Mouse (Mus musculus) cerebellum, adult 9-11 months (tissue): ENCODE measurements around the gene Lipm.

Experiments used
- DNase-seq: peaks from one replicate; pipeline ENCODE4 v3.0.0; 2022

Lipm gene

DNA sequence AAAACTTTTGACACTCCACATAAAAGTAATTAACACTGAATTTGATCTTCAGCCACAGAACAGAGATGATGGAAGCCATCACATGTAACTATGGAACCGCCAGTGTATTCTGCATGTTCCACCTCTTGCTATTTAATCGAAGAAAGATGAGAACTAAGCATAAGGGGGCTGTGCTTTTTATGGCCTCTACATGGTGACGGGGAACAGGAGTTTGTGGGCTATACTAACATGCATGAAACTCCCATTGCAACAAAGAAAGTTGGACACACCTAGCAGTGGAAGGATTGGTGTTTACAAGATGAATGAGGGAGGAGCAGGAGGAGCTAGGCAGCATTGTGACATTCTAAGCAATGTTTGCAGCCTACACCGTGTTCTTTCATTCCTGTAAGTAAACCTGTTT, at the start of gene Lipm:
Gene Lipm, plus strand, starts transcription at position 301 of the 400 bp plus-strand sequence.
- DNase-seq = no peak

DNA sequence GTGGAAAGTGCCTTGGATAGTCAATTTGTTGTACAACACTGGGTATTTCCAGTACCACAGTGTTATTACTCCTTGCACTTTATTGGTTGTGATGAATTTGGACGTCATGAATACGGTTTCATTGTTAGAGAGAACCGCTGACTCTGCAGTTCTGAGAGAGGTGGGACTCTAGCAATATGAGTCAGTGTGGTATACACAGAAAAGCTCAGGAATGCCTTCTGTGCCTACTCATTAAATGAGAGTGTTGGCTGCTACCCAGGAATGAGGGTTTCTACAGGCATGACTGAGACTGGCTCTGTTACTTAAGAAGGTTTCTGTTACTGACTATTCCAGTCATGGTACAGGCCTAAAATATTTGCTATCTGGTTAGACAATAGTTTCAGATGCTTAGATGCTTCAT, 49.2 kb upstream of the Lipm start:
- no peak for DNase-seq

DNA sequence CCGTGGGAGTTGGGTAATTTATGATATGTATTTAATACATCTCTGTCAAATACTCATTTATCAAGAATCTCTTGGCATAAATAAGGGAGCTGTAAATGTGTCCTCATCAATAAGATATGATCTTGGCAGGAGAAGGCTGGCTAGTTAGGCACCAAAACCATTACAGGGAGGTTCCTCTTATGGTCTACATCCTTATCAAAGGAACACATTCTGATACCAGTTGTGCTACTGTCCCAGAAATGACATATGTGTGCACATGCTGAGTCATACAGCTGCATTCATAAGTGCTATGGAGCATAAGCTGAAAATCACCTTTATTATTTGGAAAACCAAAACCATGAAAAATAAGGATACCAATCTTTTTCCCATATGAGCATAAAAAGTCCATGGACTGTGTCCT, 37.2 kb upstream of the Lipm start:
- no peak for DNase-seq

DNA sequence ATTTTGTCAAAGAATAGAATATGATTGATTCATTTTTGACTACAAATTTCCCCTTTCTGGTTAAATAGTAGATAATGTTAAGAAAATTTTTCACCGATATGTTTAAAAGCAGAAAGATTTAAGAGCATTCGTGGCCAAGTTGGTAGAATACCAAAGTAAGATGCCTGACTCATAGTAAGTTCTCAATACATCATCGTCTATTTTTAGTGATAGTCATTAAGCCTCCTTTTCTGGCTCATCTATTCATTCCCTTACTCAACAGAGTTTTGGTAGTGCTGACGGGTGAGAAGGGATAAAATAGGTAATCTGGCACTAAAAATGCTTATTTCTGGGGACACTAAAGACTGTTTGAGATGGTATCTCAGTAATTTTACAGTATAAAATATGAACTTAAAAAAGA, 36.7 kb upstream of the Lipm start:
- no peak for DNase-seq

DNA sequence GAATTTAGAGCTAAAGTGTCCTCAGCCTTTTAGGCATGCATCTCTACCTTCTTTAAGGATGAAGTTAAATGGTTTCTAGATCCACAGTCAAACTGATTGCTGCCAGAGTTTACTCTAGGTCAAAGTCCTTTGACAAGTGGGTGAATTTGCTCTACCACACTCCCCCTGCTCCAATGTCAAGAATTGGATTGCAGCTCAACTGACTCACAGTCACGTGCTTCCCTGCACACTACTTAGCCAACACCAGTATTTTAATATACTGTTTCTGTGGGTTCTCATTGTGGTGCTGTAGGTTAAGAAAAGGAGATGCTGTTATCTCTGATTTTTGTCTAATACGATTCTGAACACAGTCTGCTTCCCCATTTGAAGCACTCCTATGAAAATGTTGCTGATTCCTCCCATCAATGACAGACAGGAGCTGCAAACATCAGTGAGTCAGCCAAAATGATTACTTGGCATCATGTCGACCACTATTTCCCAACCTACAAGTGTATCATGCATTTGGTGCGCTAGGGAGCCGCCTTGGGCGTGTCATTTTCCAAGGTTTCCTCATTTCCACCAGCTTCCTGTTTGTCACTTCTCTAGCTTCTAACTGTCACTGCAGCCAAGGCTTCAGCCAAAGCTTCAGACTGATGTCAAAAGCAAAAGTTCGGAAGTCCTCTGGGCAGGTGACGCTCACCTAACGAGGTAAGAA, 33.8 kb upstream of the Lipm start, which contains the start of gene Lipn:
Gene Lipn, plus strand, starts transcription at position 580 of the 694 bp plus-strand sequence.
- no peak for DNase-seq

DNA sequence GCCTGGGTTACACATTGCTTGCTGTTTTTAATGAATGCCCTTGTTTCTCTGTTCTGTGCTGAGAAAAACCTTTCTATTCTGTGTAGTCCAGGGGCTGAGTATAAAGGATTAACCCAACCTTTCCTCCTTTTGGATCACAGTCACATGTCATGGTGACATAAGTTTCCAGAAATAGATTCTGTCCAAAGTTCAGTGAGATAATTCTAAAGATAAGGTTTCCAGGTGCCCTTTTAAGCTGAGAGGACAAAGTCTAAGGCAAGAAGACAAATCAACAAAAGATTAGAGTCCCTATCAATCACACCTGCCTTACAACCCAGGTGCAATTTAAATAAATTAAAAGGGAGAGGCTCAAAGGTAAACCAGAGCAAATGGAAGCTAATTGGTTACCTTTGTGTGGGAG, 26.5 kb upstream of the Lipm start:
- DNase-seq = no peak

DNA sequence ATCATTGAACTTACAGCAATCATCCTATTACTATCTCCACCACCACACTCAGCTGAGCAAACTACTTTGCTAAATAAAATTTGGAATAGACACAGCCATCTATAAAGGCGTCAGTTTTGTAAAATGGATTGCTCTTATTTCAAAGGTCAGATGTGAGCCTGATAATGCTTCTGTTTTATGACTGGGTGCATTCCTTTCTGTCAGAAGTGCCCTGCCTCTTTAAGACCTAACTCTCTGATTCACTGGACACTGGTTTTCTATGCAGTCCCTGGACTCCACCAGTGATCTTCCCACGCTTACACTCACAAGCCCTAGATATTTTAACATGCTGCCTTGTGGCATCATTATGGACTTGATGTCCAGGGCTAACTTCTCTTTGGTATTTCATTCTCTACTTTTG, 22.6 kb upstream of the Lipm start:
- DNase-seq = no peak

DNA sequence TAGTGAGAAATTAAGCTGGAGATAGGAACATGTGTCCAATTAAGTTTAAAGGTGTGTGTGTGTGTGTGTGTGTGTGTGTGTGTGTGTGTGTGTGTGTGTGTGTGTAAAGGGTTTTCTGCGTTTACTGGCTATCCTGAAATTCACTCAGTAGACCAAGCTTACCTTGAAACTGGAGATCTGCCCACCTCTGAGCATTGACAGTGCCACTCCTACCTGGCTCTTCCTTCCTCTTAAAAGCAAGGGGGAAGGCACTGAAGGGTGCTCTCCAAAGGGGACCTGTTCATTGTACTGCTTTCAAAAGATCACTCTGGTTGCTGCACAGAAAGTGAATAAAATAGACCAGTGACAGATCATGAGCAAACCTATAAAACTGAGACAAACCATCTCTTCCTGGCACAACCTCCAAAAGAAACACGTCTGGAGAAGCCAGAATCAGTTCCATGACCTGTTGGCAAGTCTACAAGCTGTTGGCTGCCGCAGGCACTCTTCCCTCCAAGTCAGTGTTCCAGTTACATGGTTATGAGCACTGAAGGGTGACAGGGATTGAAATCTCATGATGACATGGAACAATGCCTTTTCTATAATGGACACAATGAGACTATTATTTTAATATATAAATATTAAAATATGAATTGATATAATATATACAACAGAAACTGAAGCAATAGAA, 11.6 kb upstream of the Lipm start:
- DNase-seq = no peak

DNA sequence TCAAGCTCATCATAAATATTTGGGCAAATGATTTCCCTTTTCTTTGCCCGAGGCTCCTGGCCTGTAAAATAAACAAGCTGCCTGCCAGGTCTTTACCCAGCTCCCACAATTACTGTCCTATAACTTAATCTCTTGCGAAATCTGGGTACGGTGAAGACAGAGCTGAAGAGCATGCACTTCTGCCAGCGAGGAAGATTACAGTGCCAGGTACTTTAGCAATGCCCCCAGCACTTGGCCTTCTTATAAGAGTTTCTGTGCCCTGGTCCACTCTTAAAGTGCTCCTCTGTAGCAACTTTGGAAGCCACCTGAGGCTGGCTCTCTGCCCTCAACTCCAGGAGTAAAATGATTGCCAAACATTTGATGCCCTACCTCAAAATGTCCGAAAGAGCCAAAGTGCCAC, 5.4 kb upstream of the Lipm start:
- DNase-seq = no peak

DNA sequence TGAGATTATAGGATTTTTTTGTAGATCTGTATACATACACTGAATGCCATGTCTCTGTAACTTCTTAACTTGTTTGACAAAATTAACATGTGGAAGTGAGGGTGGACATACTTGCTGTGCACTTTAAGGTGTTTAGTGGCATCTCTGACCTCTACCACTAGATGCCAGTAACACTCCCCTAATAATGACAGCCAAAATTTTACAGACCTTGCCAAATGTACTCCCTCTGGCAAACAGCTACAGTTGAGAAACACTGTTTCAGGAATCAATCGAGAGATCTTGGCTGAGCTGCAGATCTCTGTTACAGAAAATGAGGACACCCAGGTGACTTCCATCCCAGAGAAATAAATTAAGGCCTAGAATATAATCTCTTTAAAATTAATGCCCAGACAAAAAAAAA, 4.5 kb upstream of the Lipm start:
- no peak for DNase-seq

DNA sequence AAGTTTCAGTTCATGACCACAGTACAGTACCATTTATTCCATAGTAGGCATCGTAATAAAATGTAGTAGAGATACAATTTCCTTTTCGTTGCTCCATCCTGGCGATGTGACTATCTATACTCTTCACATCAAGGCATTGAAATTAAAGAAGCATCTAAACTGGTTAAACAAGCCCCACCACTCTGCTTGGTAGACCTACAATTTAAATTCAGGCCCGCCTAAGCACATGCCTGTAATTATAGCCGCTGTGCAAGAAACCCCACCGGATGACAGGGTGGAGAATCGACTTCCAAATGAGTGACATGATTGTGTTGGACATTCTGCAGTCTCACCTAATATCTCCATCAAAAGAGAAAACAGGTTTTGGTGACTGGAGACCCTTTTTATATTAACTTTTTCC, 1.2 kb downstream of the Lipm start:
- DNase-seq = no peak

DNA sequence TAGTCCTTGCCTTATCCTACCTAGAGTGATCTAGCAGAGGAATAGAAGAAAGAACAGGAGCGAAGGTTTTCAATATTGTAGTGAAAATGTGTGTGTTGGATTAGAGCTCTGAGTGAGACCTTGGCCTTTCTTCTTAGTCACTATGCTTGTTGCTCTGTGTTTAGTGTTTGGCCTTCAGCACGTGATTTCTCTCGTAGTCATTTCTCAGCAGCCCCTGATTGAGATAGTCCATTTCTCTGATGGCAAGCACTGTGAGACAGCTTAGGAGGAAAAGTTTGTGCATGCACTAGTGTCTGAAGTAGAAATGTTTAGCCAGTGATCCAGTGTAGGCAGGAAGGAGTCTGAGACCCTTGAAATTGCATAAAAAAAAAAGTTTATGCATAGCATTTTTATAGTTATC, 4.1 kb downstream of the Lipm start:
- DNase-seq = no peak

DNA sequence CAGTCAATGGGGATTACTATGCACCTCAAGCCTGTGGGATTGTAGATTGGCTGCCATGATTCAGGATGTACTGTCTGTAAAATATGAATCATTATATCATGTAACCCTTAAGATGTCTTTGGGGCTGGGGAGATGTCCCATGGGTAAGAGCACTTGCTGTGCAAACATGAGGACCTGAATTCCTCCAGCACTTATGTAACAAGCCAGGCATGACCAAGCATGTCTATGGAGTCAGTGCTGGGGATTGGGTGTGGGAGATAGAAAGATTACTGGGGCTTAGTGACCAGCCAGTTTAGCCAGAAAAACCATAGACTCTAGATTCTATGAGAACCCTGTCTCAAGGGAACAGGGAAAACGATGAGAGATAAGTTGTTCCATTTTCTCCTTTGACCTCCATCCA, 18.4 kb downstream of the Lipm start:
- DNase-seq = no peak

DNA sequence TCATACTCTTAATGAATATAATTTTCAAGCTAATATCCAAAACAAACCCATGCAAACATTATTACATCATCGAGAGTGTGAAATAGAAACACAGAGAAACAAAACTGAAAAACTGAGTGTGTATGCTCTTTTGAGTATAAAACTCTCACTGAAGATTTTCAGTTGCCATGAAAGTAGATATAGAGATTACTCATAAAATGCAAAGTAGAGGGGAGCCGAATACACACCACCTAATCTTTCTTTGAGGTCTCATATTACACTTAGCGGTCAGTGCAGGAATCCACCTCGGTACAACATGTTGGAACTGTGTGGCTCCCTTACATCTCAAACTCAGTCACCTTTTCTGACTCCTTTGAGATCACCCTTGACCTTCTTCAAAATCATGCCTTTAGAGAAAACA, 18.9 kb downstream of the Lipm start:
- DNase-seq = no peak

DNA sequence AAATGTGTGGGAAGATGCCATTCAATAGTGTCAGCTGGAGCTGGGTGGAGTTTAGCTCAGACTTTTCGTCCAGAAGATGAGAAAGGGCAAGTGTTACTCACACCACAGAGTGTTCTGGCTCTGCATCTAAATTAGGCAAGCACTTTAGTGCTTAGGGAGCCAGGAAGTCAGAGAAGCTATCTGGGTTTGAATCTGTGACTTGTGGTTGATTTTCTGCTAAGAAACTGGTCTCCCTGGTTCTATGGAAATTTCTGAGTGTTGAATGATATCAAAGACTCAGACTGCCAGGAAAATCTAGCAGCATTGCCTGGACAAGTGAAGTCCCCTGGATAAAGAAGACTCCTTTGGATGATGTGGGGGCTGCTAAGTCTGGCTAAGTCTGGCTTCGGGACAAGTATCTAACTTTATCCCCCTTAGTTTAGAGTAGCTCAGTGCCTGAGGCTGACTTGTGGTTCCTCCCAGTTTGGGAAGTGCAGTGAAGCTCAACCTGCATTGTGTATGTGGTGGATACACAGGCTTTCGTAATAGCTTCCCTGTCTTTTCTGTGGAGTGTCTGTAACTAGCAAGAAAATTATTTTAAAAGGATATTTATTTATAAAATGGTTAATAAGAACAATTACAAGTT, 19.5 kb downstream of the Lipm start:
- no peak for DNase-seq

DNA sequence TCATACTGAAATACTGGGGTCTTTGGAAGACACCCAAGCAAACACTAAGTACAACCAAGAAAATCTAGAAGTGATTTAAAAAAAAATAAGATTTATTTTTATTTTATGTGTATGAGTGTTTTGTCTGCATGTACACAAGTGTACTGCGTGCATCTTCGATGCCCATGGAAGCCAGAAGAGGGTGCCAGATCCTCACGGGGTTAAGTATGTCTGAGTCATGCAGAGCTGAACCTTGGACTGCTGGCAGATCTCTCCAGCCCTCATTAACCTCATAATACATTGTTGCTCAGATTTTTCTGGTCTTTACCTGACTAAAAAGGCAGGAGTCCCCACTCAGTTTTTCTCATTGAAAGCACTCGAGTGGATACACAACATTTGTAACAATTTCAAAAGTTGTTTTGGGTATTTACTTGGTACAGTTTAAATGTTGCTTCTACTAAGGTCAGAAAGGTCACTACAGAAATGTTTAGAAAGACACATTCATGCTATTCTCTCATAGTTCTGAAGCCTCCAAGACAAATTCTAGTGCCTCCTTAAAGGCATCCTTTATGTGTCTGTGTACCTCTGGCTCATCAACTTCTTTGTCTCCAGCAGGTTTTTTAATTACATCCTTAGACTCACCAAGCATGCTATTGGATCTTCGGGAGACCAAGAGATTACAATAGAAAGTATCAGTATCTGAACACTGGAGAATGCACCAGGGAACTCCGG, 38.1 kb downstream of the Lipm start:
- no peak for DNase-seq

DNA sequence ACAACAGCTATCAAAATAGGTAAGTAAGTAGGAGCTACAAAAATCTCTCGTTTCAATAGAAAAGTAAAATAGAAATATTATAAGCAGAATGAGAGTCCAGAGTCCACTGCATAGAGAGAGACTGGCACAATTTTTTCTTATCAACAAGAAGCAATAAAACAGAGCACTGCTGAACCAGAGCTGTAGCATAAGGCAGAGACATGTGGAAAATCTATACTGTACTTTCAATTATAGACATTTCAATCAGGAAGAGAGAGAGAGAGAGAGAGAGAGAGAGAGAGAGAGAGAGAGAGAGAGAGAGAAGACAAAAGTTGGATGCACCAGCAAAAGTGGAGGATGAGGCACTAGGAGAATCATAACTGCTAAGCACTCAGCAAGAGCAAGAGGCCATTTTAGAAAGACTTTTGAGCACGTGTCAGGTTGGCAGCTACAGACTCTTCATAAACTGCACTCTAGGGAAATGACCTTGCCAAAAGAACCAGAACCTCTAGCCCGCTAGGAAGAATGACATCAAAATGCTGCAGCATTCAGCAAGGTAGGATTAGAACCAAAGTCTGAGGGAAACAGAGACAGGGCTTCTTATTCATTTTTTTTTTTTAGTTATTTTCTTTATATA, 38.8 kb downstream of the Lipm start:
- no peak for DNase-seq

DNA sequence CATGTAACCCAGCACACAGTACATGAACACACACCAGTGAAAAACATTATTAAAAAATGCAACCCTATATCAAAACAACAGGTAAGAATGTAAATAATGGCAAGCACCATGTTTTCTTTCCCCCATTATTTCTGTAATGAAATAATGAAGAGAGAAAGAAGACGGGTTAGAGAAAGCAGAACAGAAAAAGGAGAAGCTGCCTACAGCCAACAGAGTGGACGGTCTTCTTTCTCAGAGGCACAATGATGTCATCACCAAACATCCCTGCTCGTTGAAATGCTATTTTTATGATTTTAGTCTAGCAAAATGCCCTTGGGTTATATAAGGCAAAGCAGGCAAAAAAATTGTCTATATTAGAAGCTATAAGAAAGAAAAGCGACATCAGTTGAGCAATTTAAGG, 47.7 kb downstream of the Lipm start:
- DNase-seq = no peak

DNA sequence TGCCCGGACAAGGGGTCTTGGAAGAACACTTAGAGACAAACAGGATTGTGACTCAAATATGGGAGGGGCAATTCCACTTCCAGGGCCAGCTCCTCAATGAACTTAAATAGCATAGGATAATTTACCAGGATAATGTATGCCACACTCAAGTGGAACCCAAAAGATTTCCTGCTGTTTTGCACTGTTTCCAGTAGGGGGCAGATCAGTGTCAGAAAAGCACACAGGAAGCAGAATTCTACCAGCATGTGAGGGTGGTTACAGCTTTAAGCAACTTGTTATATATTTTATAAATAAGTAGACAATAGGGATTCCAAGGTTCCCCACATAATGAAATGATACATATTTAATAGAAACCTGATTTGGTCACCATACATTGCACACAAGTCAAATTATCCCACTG, 51.2 kb downstream of the Lipm start:
- DNase-seq = no peak

DNA sequence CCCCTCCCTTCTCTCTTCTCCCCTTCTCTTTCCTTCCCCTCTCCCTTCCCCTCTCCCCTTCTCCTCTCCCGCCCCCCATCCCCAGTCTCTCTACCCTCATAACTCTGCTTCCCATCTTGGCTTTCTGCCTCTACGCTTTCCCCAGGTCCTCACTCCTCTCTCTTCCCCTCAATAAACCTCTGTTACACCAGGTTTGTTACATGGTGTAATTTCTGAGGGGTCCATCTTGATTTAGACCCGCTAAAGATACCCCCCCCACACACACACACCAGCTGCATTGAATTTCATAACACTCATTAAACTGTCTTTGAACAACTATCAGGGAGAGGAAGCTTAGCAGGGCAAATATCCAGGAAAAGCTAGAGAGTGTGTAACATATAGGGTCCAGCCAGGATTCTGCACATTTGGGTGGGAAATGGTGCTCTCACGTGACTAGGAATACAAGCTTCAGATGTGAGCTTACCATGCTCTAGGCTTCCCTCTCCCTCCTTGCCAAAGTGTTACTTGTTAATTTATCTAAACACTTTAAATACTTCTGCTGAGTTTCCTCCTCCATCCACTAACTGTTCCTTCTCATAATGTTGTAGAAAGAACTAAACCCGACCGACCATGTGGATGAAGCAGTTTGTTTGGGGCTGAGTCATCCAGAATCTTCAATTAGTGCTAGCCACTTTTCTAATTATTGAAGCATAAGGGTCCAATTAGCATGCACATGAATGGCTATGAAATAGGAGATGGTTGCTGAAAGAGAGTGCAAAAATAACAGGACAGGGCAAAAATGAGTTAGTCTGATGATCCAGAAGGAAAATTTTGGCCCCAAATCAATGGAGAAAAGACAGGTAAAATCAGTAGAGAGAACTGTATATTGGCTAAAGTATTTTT, 52.8 kb downstream of the Lipm start:
- no peak for DNase-seq

DNA sequence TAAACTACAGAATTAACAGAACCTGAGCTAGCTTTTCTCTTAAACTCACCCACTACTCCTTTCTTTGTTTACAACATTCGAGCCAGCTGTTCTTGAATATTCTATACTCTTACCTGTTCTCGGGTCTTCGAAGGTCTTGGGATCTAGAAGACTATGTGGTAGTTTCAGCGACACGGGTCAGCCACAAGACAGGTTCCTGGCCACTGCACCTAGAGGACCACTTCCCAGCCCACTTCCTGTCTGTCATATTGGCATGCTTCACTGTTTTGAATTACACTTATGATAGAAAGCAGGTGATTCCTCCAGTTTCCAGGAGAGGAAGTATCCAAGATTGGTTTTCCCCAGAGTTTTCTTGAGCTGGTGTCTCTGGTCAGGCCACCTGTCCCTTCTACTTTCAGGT, 62.0 kb downstream of the Lipm start:
- DNase-seq = no peak

DNA sequence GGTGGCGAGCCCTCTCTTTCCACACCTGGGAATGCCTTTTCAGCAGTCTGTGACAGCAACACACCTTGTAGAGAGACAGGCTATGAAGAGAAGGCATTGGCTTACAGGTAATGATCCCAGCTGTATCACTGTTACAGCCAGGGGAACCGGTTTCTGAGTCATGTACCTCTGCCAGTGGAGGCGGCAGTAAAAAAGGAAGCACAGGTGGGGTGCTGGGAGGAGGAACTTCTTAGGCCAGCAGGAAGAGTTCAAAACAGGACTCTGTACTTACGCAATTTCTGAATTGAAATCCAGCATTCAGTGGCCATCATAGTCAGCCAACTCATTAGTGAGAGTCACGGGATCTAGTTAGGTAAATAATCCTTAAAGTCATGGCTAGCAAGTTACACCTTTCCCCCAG, 65.2 kb downstream of the Lipm start, which contains the start of gene Ankrd22:
Gene Ankrd22, minus strand, starts transcription at position 163 of the 400 bp plus-strand sequence.
- no peak for DNase-seq
